Mouse (Mus musculus) E14TG2a.4 (cell line): ENCODE data around the gene Mpzl3.

ENCODE experiments used
- CTCF ChIP-seq: conservative IDR thresholded peaks from 2 replicates; pipeline ENCODE4 v1.5.1; 2014; ENCODE audit warnings: low read length
- NANOG ChIP-seq: IDR thresholded peaks from 2 replicates; pipeline ENCODE4 v1.6.1; 2014; ENCODE audit warnings: borderline replicate concordance, low read length, mixed read lengths
- POU5F1 ChIP-seq: IDR thresholded peaks from 2 replicates; pipeline ENCODE4 v1.6.1; 2014; ENCODE audit warnings: low read length, borderline replicate concordance

DNA sequence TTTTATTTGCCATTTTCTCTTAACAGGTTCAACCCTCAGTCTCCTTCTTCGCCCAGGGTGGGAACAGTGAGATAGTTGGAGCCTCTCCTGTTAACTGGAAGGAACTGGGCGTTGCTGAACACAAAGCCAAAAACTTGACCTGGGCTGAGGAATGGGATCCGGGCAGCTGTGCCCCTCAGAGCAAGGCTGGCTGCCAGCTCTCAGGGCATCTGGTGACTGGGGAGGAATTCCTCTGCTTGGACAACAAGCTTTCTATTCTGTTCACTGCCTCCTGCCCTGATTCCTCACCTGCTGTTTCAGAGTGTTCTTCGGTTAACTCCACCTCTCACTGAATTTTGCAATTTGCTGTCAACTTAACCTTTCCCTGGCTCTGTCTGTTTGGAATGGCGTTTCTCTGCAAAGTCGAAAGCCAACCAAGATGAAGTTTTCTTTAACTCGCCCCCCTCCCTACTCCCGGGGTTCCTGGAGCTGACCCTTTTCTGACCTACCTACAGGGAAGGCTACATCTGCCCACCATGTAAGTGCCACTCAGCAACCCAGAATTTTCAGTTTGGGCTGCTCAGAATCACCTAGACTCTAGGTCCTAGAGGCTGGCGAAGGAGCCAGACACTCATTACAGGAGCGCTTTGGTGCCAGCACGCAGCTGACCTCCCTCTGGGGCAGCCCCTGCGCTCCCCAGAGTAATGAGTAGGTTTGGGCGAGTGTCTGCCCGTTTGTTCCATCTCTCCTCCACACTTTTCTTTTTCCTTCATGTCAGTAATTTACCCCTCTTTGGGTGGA is 14.7 kb upstream of the Mpzl3 start:
- TF ChIP-seq CTCF (no peak), NANOG (no peak), POU5F1 (no peak)
